Mouse (Mus musculus) ES-Bruce4 (cell line): ENCODE results near the gene H2-Eb2.

Experiments
- CTCF ChIP-seq: IDR thresholded peaks from one replicate; pipeline ENCODE4 v1.8.1; 2011; ENCODE audit warnings: low read depth, low read length
- POLR2A ChIP-seq: IDR thresholded peaks from one replicate; pipeline ENCODE4 v1.8.1; 2011; ENCODE audit warnings: low read length; ENCODE audit not compliant: insufficient read depth

DNA sequence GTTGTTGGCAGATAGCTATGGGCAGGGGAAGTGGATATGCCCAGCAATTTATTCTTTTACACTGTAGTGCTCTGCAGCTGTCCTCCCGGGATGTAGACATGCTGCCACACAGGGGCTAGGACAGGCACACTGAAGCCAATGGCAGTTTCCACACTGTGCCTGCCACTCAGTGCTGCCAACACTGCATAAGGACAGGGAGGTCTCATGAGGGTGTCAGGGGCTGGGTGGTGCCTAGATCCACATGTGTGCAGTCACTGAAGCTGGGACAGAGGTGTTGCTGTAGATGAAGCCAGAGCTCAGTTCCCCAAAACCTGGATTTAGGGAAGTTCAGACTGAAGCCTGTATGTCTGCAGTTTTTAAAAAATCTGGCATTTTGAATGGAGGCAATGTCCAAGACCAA, 13.3 kb upstream of the H2-Eb2 start:
- TF ChIP-seq CTCF (no peak), POLR2A (no peak)
